Mouse (Mus musculus): Measurements from ENCODE around the gene Hps5.
"Not testable (repeated sequence)": the region's sequence is repeated elsewhere in the genome, so short reads cannot be mapped to it uniquely, and the experiment has no call there.

The Hps5 gene

GRCm38 (mm10) chr7:46795287-46796205 lies at the start of gene Hps5, which contains the start of gene Gtf2h1:
Gene Hps5 (minus strand): TSS chr7:46796064.
Gene Gtf2h1 (plus strand): TSS chr7:46796103.
- DNase-seq, result peak; percentile 98 to 99

DNA sequence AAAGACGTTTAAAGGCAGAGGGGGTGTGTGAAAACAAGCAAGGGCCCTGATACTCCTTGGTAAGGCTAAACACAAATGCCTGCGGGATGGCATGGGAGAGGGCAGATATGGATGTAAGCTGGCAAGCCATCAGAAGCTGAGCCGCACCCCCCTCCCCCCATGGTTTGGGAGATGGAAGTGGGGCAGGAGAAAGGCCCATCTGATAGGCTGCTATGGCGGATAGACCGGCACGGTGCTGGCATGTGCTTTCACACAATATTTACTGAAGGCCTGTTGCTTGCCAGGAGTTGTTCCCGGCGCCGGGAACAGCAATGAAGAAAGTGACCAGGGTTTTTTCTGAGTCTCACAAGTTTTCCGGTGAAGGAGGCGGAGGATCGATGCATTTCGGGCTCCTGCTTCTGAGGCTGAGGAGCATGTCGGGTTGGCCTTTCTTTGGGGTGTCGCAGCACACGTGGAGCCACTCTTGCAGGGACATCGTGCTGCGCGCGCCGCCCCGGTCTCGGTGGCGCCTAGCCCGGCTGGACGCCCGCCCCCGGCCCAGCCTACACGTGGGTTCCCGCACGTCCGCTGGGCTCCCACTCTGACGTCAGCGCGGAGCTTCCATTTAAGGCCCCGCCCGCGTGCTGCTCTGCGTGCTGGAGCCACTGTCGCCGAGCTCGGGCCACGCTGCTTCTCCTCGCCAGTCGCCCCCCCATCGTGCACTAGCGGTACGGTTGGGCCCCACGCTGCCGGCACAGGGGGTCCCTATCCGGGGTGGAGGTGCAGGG lies 49.5 kb upstream of the Hps5 start:
- DNase-seq, result peak; percentile 91 to 92

GRCm38 (mm10) chr7:46843576-46843975 lies 47.7 kb upstream of the Hps5 start:
- DNase-seq, result no peak

GRCm38 (mm10) chr7:46842278-46842677 lies 46.4 kb upstream of the Hps5 start:
- DNase-seq, result no peak

GRCm38 (mm10) chr7:46840787-46841525 lies 45.1 kb upstream of the Hps5 start, which contains the start of gene Ldha:
Gene Ldha (plus strand): TSS chr7:46841475.
- DNase-seq, result no peak

- DNase-seq, result no peak
Measured at GRCm38 (mm10) chr7:46840326-46840725, 44.5 kb upstream of the Hps5 start.

DNA sequence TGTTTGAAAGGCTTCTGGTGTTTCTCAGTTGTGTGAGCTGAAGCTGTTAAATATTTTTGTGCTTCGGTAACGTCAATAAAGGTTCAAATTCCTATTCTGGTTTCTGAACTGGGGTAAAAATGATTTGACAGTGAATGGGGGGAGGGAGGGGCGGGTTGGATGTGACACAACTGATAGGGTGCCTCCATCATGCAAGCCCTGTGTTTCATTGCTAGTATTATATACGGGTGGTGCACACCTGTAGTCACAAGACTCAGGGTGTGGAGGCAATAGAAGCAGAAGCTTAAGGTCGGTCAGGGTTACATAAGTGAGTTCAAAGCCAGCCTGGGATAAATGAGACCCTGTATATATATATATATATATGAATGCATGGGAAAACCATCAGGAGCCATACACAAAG lies 44.0 kb upstream of the Hps5 start:
- no peak for DNase-seq

DNA sequence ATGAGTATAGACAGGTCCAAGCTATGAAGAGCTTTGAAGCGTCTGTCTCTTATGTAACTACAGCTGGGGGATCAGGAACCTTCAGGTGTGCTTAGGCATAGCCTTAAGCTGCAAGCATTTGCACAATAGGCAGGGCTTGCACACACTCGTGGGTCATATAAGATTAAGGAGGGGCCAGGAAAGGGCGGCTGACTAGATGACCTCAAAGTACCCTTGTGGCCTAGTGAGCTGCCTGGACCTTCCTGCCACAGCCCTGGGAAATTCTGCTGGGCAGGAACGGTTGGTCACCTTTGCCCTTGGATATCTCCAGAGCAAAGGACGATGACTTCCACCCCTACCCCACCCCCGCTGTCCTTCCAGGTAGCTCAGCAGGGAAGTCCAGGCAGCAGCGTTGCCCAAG lies 43.6 kb upstream of the Hps5 start:
- no peak for DNase-seq

- DNase-seq, result peak; percentile 68 to 82
Measured at GRCm38 (mm10) chr7:46838891-46839302, 43.0 kb upstream of the Hps5 start.

- peak in 1 of 2 experiments; percentile 24 for DNase-seq
Measured at GRCm38 (mm10) chr7:46838104-46838671, 42.3 kb upstream of the Hps5 start.

DNA sequence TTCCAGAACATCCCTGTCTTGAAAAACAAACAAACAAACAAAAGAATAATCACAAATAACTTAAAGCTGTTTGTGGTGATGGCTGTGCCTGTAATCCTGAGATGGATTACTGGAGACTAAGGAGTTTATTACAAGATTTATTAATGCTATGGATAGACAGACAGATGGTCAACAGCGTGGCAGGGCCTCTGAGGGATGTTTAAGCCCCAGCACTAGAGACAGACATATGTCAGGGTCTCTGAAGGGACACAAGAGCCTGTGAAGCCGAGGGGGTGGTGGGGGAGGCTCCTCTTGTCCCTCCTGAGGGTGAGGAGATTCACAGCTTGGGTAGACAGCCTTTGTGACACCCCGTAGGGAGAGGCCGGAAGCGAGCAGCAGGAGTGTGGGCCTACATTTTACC lies 41.2 kb upstream of the Hps5 start:
- no peak for DNase-seq

DNA sequence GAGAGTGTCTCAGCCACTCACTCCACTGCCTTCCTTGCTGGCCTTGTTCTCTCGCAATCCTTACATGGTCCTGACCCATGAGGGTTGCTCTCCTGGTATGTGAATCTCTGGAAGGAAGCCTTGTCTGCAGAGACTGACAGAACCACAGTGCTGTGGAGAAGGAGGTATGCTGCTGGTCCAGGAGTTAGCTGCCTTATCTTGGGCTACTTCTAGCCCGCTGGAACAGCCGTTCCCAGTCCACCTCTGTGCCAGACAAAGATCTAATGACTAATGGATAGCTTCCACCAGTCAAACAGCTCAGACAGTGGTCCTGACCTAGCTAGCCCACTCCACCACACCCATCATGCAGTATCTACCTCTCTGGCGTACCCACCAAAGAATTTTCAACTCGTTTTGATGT lies 40.5 kb upstream of the Hps5 start:
- DNase-seq, result no peak

GRCm38 (mm10) chr7:46834994-46835610 lies 39.2 kb upstream of the Hps5 start:
- no peak for DNase-seq

GRCm38 (mm10) chr7:46833670-46834255 lies 37.9 kb upstream of the Hps5 start:
- no peak for DNase-seq

- no peak for DNase-seq
Measured at GRCm38 (mm10) chr7:46833266-46833665, 37.4 kb upstream of the Hps5 start.

DNA sequence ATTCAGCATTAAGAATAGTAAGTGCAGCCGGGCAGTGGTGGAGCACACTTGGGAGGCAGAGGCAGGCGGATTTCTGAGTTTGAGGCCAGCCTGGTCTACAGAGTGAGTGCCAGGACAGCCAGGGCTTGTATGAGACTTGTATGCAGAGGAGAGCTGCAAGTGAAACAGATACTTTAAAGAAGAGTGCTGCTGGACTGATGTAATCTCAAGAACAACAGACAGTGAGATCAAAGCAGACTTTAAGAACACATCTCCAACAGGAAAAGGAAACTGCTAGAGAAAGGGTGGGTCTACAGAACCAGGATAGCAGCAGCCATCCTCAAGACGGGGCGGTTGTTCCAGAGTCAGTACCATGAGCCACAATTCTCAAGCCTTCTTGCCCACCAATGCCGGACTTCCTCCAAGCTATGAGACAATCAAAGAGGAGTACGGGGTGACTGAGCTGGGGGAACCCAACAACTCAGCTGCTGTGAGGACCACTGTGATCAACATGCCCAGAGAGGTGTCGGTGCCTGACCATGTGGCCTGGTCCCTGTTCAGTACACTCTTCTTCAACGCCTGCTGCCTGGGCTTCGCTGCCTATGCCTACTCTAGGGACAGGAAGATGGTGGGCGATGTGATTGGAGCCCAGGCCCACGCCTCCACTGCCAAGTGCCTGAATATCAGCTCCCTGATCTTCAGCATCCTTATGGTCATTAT lies 36.4 kb upstream of the Hps5 start:
- not testable (repeated sequence) for DNase-seq

- DNase-seq, result no peak
Measured at GRCm38 (mm10) chr7:46831693-46832092, 35.8 kb upstream of the Hps5 start.

- DNase-seq, result no peak
Measured at GRCm38 (mm10) chr7:46830799-46831590, 35.1 kb upstream of the Hps5 start.

GRCm38 (mm10) chr7:46829911-46830310 lies 34.0 kb upstream of the Hps5 start:
- no peak for DNase-seq

DNA sequence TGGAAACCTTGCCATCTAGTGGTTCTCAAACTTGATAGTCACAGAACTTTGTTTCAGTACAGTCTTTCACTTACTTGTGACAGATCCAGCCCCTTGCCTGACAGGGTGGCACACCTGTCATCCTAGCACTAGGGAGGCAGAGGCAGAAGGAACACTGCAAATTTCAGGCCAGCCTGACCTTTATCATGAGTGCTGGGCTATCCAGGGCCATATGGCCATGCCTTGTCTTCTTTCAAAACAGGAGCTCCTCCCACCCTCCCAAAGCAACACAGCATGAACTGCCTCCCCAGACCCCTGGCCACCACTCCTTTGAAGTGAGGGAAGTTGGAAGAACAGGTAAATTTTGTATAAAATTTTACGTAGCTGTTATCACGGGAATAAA lies 31.9 kb upstream of the Hps5 start:
- no peak for DNase-seq
